In genomic region chr9:21830936-21831335, GRCm38 (mm10) we compare ENCODE assay signal across 21 mouse cellular contexts. TPM values are rescaled to one million over a fixed set of nuclear protein-coding genes. Genes with fewer than 3 reads are reported as not detected.
DNase-seq lines count a peak whose midpoint lies in the region; ATAC-seq lines count a peak whose summit lies in the region.
"Had no signal": no experiment of that assay in that cellular context is flagged by ENCODE, and none has a peak within 500 bp of the region (broad histone marks: within the 10 kb centered on the region; RNA-seq: fewer than 3 reads in every experiment).

No protein-coding gene starts in this region.

- H3K4me2 ChIP-seq in kidney, embryonic 15.5 days, result no peak overlapping the region
- no peak overlapping the region for H3K4me2 ChIP-seq in liver, embryonic 11.5 days
- H3K4me2 ChIP-seq: embryonic facial prominence, embryonic 13.5 days; hindbrain, embryonic 14.5 days; intestine, embryonic 15.5 days; limb, embryonic 13.5 days; neural tube, embryonic 12.5 days had no signal

- no peak overlapping the region for H3K9ac ChIP-seq in kidney, embryonic 15.5 days
- H3K9ac ChIP-seq in liver, embryonic 11.5 days (ENCODE audit: low read depth, low read length), result no peak overlapping the region
- H3K9ac ChIP-seq: embryonic facial prominence, embryonic 13.5 days; forebrain, postnatal 0 days; hindbrain, embryonic 14.5 days; intestine, embryonic 15.5 days; limb, embryonic 13.5 days; neural tube, embryonic 12.5 days had no signal

- 80% methylated on average over 11 of the region's 11 CpGs for WGBS in kidney, embryonic 15.5 days
- 86% methylated on average over 11 of the region's 11 CpGs for WGBS in liver, embryonic 11.5 days

- H3K27ac ChIP-seq in kidney, embryonic 15.5 days, result no peak overlapping the region
- peak overlapping the region; percentile 1; the same call in 1 of the 2 replicates for H3K27ac ChIP-seq in liver, embryonic 11.5 days (ENCODE audit: low read depth, low read length)
- H3K27ac ChIP-seq: embryonic facial prominence, embryonic 13.5 days; gastrocnemius, adult 2 months; hindbrain, embryonic 14.5 days; intestine, embryonic 15.5 days; limb, embryonic 13.5 days; midbrain, embryonic 10.5 days; neural tube, embryonic 12.5 days had no signal

- peaks cover 16% of the 10 kb centered on the region for H3K4me1 ChIP-seq in kidney, embryonic 15.5 days
- peaks cover 2% of the 10 kb centered on the region; the same call in 1 of the 2 replicates for H3K4me1 ChIP-seq in liver, embryonic 11.5 days (replicated peaks; ENCODE audit: control insufficient read depth, insufficient read depth, low read length)
- H3K4me1 ChIP-seq: embryonic facial prominence, embryonic 13.5 days; intestine, embryonic 15.5 days; limb, embryonic 13.5 days; midbrain, embryonic 10.5 days; neural tube, embryonic 12.5 days had no signal

- 0 out of 2 replicates have a peak, but pooled peaks have one; percentile 16 for ATAC-seq in kidney, embryonic 15.5 days (replicated peaks; ENCODE audit: low FRiP score)
- no peak for ATAC-seq in liver, embryonic 11.5 days (replicated peaks; ENCODE audit: low FRiP score)
- ATAC-seq: forebrain, postnatal 0 days; intestine, embryonic 15.5 days had no signal

- H3K27me3 ChIP-seq in kidney, embryonic 15.5 days, result no peaks in the 10 kb centered on the region
- no peaks in the 10 kb centered on the region for H3K27me3 ChIP-seq in liver, embryonic 11.5 days (replicated peaks; ENCODE audit: control insufficient read depth, insufficient read depth, low read length)
- H3K27me3 ChIP-seq: embryonic facial prominence, embryonic 13.5 days; intestine, embryonic 15.5 days; limb, embryonic 13.5 days; neural tube, embryonic 12.5 days had no signal

- H3K36me3 ChIP-seq in kidney, embryonic 15.5 days, result peaks cover 74% of the 10 kb centered on the region
- peaks cover 5% of the 10 kb centered on the region; the same call in 1 of the 2 replicates for H3K36me3 ChIP-seq in liver, embryonic 11.5 days (ENCODE audit: control insufficient read depth, insufficient read depth, low read length)

- H3K4me3 ChIP-seq in kidney, embryonic 15.5 days (replicated peaks), result no peak overlapping the region
- no peak overlapping the region for H3K4me3 ChIP-seq in liver, embryonic 11.5 days (ENCODE audit: low read depth, low read length)
- H3K4me3 ChIP-seq: embryonic facial prominence, embryonic 13.5 days; gastrocnemius, adult 2 months; intestine, embryonic 15.5 days; limb, embryonic 13.5 days; midbrain, embryonic 10.5 days; neural tube, embryonic 12.5 days had no signal

- no peaks in the 10 kb centered on the region for H3K9me3 ChIP-seq in kidney, embryonic 15.5 days (replicated peaks)
- H3K9me3 ChIP-seq in liver, embryonic 11.5 days (ENCODE audit: control insufficient read depth, low read length), result no peaks in the 10 kb centered on the region
- H3K9me3 ChIP-seq: embryonic facial prominence, embryonic 13.5 days; intestine, embryonic 15.5 days; limb, embryonic 13.5 days; midbrain, embryonic 10.5 days; neural tube, embryonic 12.5 days had no signal

- intact Hi-C loops in heart, postnatal 14 days (cut with DNase I), result no loop called here

- DNase-seq in adrenal gland, adult 2 months, result peak; percentile 77
- peak; percentile 78 for DNase-seq in adrenal gland, postnatal 10 days
- no peak for DNase-seq in liver, embryonic 11.5 days (ENCODE audit: low spot score)
- no peak for DNase-seq in right cerebral cortex, postnatal 36 days (ENCODE audit: low spot score in 2 of 2)
- no peak for DNase-seq in gastrocnemius, postnatal 25 days
- no peak for DNase-seq in heart, postnatal 14 days
- DNase-seq: cerebellum, adult 9-10 months; forebrain, postnatal 0 days; gastrocnemius, adult 2 months; thymus, postnatal 4 days had no signal

RNA-seq across cellular contexts. Expression of gene Angptl8, which starts 4.4 kb away (rescaled TPM):
- total RNA-seq in adrenal gland, adult 2 months (2021), result 1 to 10 TPM; 8.1 to 8.7 TPM
- polyA plus RNA-seq in adrenal gland, adult 2 months (2012; rRNA removed), result 26.5 and 55.8 TPM in 2 replicates
- 10 to 100 TPM in 1 of 2 experiments, 1 to 10 TPM in 1; 7.6 to 17.9 TPM for total RNA-seq in adrenal gland, postnatal 10 days (2021)
- polyA plus RNA-seq in kidney, embryonic 15.5 days (2015; fragmentation: Nextera tagmentation; extraction: Ambion mirVana), result 4.3 and 4.9 TPM in 2 replicates
- 16.1 and 17.4 TPM in 2 replicates for polyA plus RNA-seq in liver, embryonic 11.5 days (2014; fragmentation: Nextera tagmentation; extraction: Ambion mirVana)
- total RNA-seq in gastrocnemius, postnatal 25 days (2021), result under 1 TPM in 1 of 2 experiments, not detected in 1; 0.43 TPM
- total RNA-seq in heart, postnatal 14 days (2021), result not detected
- total RNA-seq: ES-E14; forebrain, postnatal 0 days; gastrocnemius, adult 2 months; left cerebral cortex, adult 8-10 months; monocyte, adult 5-6 weeks had no signal
- polyA plus RNA-seq: testis, adult 2 months had no signal

RNA-seq across cellular contexts. Expression of gene Dock6, which starts 21.5 kb away (rescaled TPM):
- 10 to 100 TPM; 32.9 to 37.0 TPM for total RNA-seq in adrenal gland, adult 2 months (2021)
- polyA plus RNA-seq in adrenal gland, adult 2 months (2012; rRNA removed), result 76.6 and 91.2 TPM in 2 replicates
- total RNA-seq in adrenal gland, postnatal 10 days (2021), result 10 to 100 TPM; 40.1 to 56.3 TPM
- 36.8 and 46.3 TPM in 2 replicates for polyA plus RNA-seq in kidney, embryonic 15.5 days (2015; fragmentation: Nextera tagmentation; extraction: Ambion mirVana)
- polyA plus RNA-seq in liver, embryonic 11.5 days (2014; fragmentation: Nextera tagmentation; extraction: Ambion mirVana), result 14.9 and 21.6 TPM in 2 replicates
- 10 to 100 TPM; 10.7 to 14.7 TPM for total RNA-seq in gastrocnemius, postnatal 25 days (2021)
- total RNA-seq in heart, postnatal 14 days (2021), result 10 to 100 TPM; 46.1 to 57.3 TPM

RNA-seq across cellular contexts. Expression of gene Kank2, which starts 32.4 kb away (rescaled TPM):
- total RNA-seq in adrenal gland, adult 2 months (2021), result 10 to 100 TPM; 28.4 to 56.2 TPM
- 67.8 and 76.1 TPM in 2 replicates for polyA plus RNA-seq in adrenal gland, adult 2 months (2012; rRNA removed)
- total RNA-seq in adrenal gland, postnatal 10 days (2021), result 10 to 100 TPM; 33.1 to 37.2 TPM
- polyA plus RNA-seq in kidney, embryonic 15.5 days (2015; fragmentation: Nextera tagmentation; extraction: Ambion mirVana), result 18.7 and 23.2 TPM in 2 replicates
- 4.7 and 6.7 TPM in 2 replicates for polyA plus RNA-seq in liver, embryonic 11.5 days (2014; fragmentation: Nextera tagmentation; extraction: Ambion mirVana)
- total RNA-seq in gastrocnemius, postnatal 25 days (2021), result 10 to 100 TPM; 14.3 to 17.5 TPM
- total RNA-seq in heart, postnatal 14 days (2021), result 10 to 100 TPM; 52.6 to 53.3 TPM
- total RNA-seq: monocyte, adult 5-6 weeks had no signal

Comparison
In these comparisons a context has a peak if more than half of its experiments do, and no peak if none do; other contexts are left out.
1. DNase-seq: peak in adrenal gland, adult 2 months (single experiment) and adrenal gland, postnatal 10 days (single experiment); none in liver, embryonic 11.5 days (single experiment), right cerebral cortex, postnatal 36 days (0 of 2), gastrocnemius, postnatal 25 days (single experiment) and heart, postnatal 14 days (0 of 2).
2. RNA of gene Angptl8, which starts 4.4 kb away (total RNA-seq): 7.6 to 17.9 TPM in adrenal gland, postnatal 10 days and 8.1 to 8.7 TPM in adrenal gland, adult 2 months; 0.43 TPM in gastrocnemius, postnatal 25 days and not detected in heart, postnatal 14 days; every median in the first group is over 4 times any median in the second.